Mouse (Mus musculus) neural tube, embryonic 10.5 days (tissue): ENCODE results near the gene Kif3b.

Experiments
- DNase-seq: peaks from one replicate; pipeline ENCODE4 v3.0.0-alpha.2; 2017; ENCODE audit warnings: low spot score; ENCODE audit errors: extremely low spot score

The Kif3b gene

GRCm38 (mm10) chr2:153297771-153298170, 6.6 kb downstream of the Kif3b start:
- no peak for DNase-seq

GRCm38 (mm10) chr2:153298460-153298859, 7.2 kb downstream of the Kif3b start:
- no peak for DNase-seq

GRCm38 (mm10) chr2:153298863-153299262, 7.7 kb downstream of the Kif3b start:
- DNase-seq = no peak

- no peak for DNase-seq
Observed at GRCm38 (mm10) chr2:153301123-153301522, 9.9 kb downstream of the Kif3b start.

DNA sequence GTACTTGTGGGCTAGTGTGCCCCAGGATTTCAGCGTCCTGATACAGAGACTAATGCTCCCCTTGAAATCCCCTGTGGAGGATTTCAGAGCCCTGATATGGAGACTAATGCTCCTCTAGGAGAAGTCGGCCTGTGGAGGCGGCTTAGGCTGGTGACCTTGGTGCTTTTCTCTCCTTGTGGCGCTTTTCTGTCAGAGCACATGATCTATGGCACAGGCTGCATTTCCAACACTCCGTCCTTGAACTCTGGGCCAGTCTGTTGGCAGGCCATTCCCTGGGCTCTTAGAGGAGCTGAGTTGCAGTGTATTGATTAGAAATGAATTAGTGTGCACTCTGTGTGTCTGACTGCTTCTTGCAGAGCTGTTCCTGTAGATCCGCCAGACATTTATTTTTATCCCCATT, 14.0 kb downstream of the Kif3b start:
- no peak for DNase-seq

- no peak for DNase-seq
Observed at GRCm38 (mm10) chr2:153308586-153308985, 17.4 kb downstream of the Kif3b start.

GRCm38 (mm10) chr2:153309106-153309505, 17.9 kb downstream of the Kif3b start:
- DNase-seq = no peak

DNA sequence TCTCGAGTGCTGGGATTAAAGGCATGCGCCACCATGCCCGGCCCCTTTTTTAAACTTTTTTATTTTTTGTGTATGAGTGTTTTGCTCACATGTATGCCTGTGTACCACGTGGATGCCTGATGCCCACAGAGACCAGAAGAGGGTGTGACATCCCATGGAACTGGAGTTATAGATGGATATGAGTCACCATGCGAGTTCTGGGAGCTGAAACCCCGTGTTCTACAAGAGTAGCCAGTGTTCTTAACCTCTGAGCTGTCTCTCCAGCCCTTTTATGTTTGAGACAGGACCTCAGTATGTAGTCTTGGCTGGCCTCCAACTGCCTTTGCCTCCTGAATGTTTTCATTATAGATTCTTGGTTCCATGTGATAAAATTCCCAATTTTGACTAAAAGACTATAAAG, 19.0 kb downstream of the Kif3b start:
- no peak for DNase-seq

DNA sequence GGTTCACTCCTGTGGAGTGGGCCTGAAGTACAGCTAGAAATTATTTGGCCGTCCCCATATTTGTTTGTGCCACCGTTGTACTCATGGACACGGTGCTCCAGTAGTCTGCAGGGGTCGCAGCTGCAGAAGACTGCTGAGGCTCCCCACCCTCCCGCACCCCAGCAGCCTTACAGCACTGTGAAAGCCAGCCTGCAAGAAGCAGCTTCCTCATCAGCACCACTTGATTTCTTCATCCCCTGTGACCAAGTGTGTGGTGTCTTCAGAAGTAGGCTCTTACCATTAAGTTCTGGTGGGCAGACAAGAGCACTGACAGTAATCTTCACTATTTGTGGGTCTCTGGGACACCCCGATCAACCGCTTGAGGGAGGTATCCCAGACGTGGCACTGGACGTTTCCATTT, 21.7 kb downstream of the Kif3b start:
- DNase-seq = no peak

DNA sequence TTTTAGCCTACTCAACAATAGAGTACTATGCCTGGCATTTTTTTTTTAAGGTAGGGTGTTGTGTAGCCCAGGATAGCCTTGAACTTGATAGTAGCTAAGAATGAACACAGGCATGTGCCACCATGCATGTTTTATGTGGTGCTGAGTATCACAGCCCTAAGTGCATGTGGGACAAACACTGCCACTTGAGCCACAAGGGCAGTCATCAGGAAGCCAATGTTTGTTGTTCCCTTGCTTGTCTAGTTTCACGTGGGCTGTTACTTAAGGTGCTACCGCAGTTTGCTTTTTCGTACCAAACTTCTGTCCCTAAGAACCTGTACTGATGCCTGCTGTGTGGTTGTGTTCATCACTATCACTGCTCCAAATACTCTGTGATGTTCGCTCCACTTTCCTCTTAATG, 27.2 kb downstream of the Kif3b start:
- DNase-seq = no peak

GRCm38 (mm10) chr2:153319036-153319643, 27.9 kb downstream of the Kif3b start:
- DNase-seq = no peak

DNA sequence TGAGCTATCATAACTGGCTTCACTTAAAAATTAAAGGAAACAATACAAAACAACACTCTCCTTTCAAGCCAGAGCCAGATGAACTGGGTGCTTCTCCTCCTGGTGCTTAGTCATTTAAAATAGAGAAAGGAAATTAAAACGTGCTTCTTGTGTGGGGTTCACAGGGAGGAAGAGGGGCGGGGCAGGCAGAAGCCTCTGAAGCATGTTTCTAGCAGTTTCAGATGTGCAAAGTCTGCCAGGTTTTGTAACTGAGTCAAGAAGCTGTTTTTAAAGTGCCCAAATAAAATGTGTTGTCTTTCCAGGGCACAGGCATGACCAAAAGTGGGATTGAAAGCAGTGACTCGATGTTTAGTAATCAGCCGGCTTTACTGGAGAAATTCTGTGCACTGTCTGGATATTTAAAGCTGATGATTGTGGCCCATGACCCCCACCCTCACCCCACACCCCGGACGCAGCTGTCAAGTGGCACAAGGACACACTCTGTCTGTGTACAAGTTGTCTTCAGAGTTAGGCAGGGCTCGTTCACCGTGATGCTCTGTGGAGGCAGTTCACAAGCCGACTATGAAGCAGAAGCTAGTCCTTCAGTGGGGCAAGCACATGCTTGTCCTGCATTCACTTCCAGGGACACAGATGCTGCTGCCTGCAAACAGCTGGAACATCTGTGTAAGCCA, 34.6 kb downstream of the Kif3b start:
- DNase-seq = no peak

GRCm38 (mm10) chr2:153332271-153332670, 41.1 kb downstream of the Kif3b start:
- no peak for DNase-seq

DNA sequence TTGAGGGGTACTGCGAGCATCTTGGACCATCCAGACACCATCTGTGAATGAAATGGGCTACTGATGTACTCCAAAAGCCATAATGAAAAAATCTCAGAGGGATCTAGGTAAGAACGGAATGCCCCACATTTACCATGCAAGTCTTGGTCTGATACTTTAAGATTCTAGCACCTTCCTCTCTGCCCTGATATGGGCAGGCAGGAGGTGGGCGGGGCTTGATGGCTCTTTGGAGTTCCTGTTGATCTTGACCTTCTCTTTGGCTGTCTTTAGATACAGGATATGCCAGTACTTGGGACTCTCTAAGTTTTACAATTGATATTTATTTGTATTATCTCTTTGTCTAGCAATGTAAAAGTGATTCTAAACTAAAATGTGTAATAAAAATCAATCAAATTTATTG, 41.8 kb downstream of the Kif3b start:
- no peak for DNase-seq

DNA sequence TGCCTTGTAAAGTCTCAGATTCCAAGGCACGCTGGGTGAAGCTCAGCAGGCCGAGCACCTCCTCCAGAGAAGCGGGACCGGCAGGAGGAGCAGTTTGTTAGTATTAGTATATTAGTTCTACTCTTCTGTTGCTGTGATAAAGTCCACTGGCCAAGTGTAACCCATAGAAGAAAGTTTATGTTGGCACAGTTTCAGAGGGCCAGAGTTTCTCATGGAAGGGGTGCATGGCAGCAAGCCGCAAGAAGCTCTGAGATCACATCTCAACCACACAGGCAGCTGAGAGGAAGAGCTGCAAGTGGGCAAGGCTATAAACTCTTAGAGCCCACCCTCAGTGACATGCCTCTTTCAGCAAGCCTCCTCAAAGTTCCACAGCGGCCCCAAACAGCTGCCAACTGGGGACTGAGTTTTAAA, 42.6 kb downstream of the Kif3b start:
- DNase-seq = no peak

- DNase-seq = no peak
Observed at GRCm38 (mm10) chr2:153334281-153334680, 43.1 kb downstream of the Kif3b start.

- no peak for DNase-seq
Observed at GRCm38 (mm10) chr2:153336117-153336516, 44.9 kb downstream of the Kif3b start.

GRCm38 (mm10) chr2:153338361-153339350, 47.4 kb downstream of the Kif3b start:
- no peak for DNase-seq

DNA sequence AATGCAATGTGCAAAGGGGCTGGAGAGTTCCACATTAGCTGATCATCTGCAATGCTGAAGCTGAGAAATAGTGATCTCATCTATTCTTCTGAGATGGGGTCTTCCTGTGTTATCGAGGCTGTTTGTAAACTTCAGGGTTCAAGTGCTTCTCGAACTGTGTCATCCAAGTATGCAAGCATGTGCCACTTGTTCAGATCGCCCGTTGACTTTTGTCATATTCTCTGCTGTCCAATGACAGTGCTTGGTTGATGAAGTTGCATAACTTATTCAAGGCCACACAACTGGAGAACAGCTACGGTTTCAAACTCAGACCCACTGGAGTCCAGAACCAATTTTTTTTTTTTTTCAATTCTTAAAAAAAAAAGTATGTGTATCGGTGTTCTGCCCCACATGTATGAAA, 51.0 kb downstream of the Kif3b start:
- no peak for DNase-seq

DNA sequence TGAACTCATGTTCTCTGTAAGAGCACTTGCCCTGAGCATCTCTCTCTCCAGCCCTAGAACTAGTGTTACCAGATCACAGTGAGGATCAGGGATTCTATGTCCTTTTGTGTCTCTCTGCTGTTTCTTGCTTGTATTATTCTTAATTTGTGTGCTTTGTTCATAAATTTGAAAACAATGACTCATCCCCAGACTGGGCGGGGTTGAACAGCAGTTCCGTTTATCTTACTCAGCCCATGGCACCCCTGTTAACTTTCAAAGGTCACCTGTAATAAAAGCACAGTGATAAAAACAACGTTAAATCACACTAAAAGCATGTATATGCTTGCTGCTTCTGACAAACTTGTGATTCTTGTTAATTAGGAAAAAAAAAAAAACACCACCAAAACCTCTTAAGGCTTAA, 51.4 kb downstream of the Kif3b start:
- DNase-seq = no peak

GRCm38 (mm10) chr2:153343191-153343590, 52.0 kb downstream of the Kif3b start:
- DNase-seq = no peak

- DNase-seq = no peak
Observed at GRCm38 (mm10) chr2:153345071-153345453, 53.8 kb downstream of the Kif3b start.
